Mouse (Mus musculus): ENCODE measurements around the gene Wdr82. TPM values are rescaled to one million over a fixed set of nuclear protein-coding genes. Genes with fewer than 3 reads are reported as not detected.

The Wdr82 gene
- polyA plus RNA-seq, 1 experiment, result 49.6 TPM

DNA sequence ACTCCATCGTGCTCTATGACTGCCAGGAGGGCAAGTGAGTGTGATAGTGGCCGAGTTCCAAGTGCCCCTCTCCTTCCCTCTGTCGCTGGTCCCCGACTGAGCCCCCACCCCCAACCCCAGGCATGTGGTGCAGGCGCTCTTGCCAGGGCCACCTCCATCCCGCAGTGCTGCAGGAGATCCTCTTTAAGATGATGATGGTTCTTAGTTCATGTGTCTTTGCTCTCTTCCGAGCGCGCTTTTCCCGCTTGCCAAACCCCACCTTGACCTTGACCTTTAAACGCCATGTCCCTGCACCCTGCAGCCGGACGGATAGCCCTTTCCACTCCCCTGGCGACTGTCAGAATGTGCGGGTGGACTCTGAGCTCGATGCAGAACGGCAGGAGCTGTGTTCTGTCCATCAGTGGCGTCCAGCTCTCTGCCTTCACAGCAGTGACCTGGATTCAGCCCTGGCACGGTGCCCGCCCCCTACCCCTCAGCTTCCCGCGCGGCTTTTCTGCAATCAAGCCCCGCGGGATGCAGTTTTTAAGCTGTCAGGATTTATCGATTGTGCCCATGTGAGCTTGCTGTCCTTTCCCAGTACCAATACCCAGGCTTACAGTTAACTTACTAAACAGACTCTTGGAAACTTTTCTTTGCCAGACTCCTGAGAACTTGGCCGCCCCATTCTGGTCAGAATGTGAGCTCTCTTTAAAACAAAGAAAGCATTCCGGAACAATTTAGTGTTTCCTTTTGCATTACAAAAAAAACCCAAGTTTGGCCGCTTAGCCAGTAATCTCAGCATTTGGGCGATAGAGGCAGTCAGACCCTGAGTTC lies 824 bp downstream of the Wdr82 start:
- peak overlapping the region; percentile 88 for H3ac ChIP-seq (ENCODE audit: control insufficient read depth, insufficient read length, low read depth)
- H3K79me3 ChIP-seq (ENCODE audit: low read depth), result peaks cover 55% of the 10 kb centered on the region
- H3K27me3 ChIP-seq (ENCODE audit: control insufficient read depth, insufficient read depth, insufficient read length), result no peaks in the 10 kb centered on the region
- TF ChIP-seq MYOD1 (IDR thresholded peaks at IDR 0.05; ENCODE audit: control insufficient read depth, insufficient read length, low read depth) (no peak), MYOG (IDR thresholded peaks at IDR 0.05; ENCODE audit: control insufficient read depth, extremely low read depth, insufficient read length) (no peak), CEBPB (IDR thresholded peaks at IDR 0.05; ENCODE audit: low read depth) (no peak), USF1 (IDR thresholded peaks at IDR 0.05; ENCODE audit: low read depth) (no peak), MAX (IDR thresholded peaks at IDR 0.05) (no peak), CTCF (IDR thresholded peaks at IDR 0.05; ENCODE audit: control insufficient read depth, insufficient read depth, insufficient read length) (no peak), FOSL1 (IDR thresholded peaks at IDR 0.05; ENCODE audit: insufficient read depth, low read length, poor library complexity, severe bottlenecking) (no peak)
- peaks cover 7% of the 10 kb centered on the region for H3K36me3 ChIP-seq (ENCODE audit: control insufficient read depth, insufficient read depth)
- peak overlapping the region; percentile 76 for H3K4me3 ChIP-seq (ENCODE audit: insufficient read depth, poor library complexity, severe bottlenecking)
- peaks cover 59% of the 10 kb centered on the region for H3K79me2 ChIP-seq (ENCODE audit: control insufficient read depth, insufficient read depth)

DNA sequence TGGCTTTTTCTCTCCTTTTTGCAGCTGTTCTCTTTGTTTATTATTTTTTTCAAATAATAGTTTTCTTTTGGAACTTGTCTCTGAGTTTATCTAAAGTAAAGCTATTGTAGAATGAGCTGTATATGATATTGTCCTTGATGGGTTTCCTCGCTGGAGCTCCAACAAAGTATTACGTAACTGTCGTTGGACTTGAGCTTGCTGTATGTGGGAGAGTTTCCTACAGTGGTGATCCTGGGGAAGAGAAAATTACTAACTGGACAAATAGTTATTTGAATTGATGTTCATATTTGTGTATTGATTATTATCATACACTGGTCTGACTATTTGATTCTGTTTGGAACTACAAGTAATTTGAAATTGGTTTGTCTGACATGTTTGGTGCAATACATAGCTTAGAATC lies 1.8 kb downstream of the Wdr82 start:
- TF ChIP-seq CEBPB (IDR thresholded peaks at IDR 0.05; ENCODE audit: low read depth) (peak; percentile 64), MYOD1 (IDR thresholded peaks at IDR 0.05; ENCODE audit: control insufficient read depth, insufficient read length, low read depth) (no peak)
- H3K79me2 ChIP-seq (ENCODE audit: control insufficient read depth, insufficient read depth), result peaks cover 69% of the 10 kb centered on the region
- peaks cover 17% of the 10 kb centered on the region for H3K36me3 ChIP-seq (ENCODE audit: control insufficient read depth, insufficient read depth)
- peaks cover 61% of the 10 kb centered on the region for H3K79me3 ChIP-seq (ENCODE audit: low read depth)
- no peaks in the 10 kb centered on the region for H3K27me3 ChIP-seq (ENCODE audit: control insufficient read depth, insufficient read depth, insufficient read length)
- no peak overlapping the region for H3ac ChIP-seq (ENCODE audit: control insufficient read depth, insufficient read length, low read depth)
- peak overlapping the region; percentile 76 for H3K4me3 ChIP-seq (ENCODE audit: insufficient read depth, poor library complexity, severe bottlenecking)

DNA sequence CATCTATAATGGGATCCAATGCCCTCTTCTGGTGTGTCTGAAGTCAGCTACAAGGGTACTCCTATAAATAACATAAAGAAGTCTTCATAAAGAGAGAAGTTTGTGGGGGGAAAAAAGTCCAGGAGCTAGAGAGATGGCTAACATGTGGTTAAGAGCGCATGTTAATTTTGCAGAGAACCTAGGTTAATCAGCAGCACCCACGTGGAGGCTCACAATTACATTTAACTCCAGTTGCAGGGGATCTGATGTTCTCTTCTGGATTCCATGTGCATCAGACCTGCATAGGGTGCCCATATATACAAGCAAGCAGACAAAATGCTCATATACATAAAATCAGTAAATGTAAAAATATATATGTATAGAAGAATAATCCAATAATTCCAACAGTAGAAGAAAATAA lies 2.6 kb downstream of the Wdr82 start:
- no peaks in the 10 kb centered on the region for H3K27me3 ChIP-seq (ENCODE audit: control insufficient read depth, insufficient read depth, insufficient read length)
- H3ac ChIP-seq (ENCODE audit: control insufficient read depth, insufficient read length, low read depth), result no peak overlapping the region
- peaks cover 77% of the 10 kb centered on the region for H3K79me2 ChIP-seq (ENCODE audit: control insufficient read depth, insufficient read depth)
- peaks cover 67% of the 10 kb centered on the region for H3K79me3 ChIP-seq (ENCODE audit: low read depth)
- peak overlapping the region; percentile 2 for H3K4me3 ChIP-seq (ENCODE audit: insufficient read depth, poor library complexity, severe bottlenecking)
- TF ChIP-seq MAX (IDR thresholded peaks at IDR 0.05) (no peak), FOSL1 (IDR thresholded peaks at IDR 0.05; ENCODE audit: insufficient read depth, low read length, poor library complexity, severe bottlenecking) (no peak), USF1 (IDR thresholded peaks at IDR 0.05; ENCODE audit: low read depth) (no peak), CEBPB (IDR thresholded peaks at IDR 0.05; ENCODE audit: low read depth) (no peak), MYOG (IDR thresholded peaks at IDR 0.05; ENCODE audit: control insufficient read depth, extremely low read depth, insufficient read length) (no peak), CTCF (IDR thresholded peaks at IDR 0.05; ENCODE audit: control insufficient read depth, insufficient read depth, insufficient read length) (no peak), MYOD1 (IDR thresholded peaks at IDR 0.05; ENCODE audit: control insufficient read depth, insufficient read length, low read depth) (no peak)
- peaks cover 26% of the 10 kb centered on the region for H3K36me3 ChIP-seq (ENCODE audit: control insufficient read depth, insufficient read depth)

DNA sequence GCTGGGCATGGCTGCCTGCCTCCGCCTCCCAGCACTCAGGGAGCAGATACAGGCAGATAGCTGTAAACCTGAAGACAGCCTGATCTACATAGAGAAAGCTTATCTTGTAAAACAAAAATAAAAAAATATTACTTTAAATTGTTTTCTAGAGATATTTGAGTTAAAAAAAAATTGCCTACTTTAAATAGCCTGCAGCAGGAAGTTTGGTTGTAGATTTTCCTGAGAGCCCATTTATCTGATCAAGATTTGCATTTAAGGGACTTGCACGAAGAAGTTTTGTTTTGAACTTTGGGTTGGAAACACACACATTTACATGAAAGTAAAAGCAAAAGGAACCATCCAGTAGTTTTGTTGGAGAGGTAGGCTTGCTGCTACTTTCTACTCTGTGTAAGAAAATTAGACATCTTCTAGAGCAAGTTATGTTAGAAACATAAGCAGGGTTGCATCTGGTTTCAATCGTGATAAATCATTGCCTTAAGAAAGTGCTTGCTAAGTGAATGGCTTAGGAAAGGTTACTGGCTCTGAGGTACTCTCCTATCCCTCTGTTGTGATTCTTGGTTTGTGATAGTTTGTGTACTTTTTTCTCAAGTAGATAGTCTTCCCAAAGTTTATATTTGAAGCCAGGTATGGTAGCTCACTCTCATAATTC lies 4.9 kb downstream of the Wdr82 start:
- Histone ChIP-seq H3K79me3 (ENCODE audit: low read depth) (peaks cover 74% of the 10 kb centered on the region), H3K36me3 (ENCODE audit: control insufficient read depth, insufficient read depth) (peaks cover 46% of the 10 kb centered on the region), H3K27me3 (ENCODE audit: control insufficient read depth, insufficient read depth, insufficient read length) (no peaks in the 10 kb centered on the region), H3ac (ENCODE audit: control insufficient read depth, insufficient read length, low read depth) (no peak overlapping the region), H3K79me2 (ENCODE audit: control insufficient read depth, insufficient read depth) (peaks cover 100% of the 10 kb centered on the region), H3K4me3 (ENCODE audit: insufficient read depth, poor library complexity, severe bottlenecking) (no peak overlapping the region)
- TF ChIP-seq MYOG (IDR thresholded peaks at IDR 0.05; ENCODE audit: control insufficient read depth, extremely low read depth, insufficient read length), result no peak
- no peak for TF ChIP-seq MAX (IDR thresholded peaks at IDR 0.05)
- TF ChIP-seq FOSL1 (IDR thresholded peaks at IDR 0.05; ENCODE audit: insufficient read depth, low read length, poor library complexity, severe bottlenecking), result no peak
- TF ChIP-seq MYOD1 (IDR thresholded peaks at IDR 0.05; ENCODE audit: control insufficient read depth, insufficient read length, low read depth), result no peak
- no peak for TF ChIP-seq CEBPB (IDR thresholded peaks at IDR 0.05; ENCODE audit: low read depth)
- TF ChIP-seq USF1 (IDR thresholded peaks at IDR 0.05; ENCODE audit: low read depth), result no peak
- no peak for TF ChIP-seq CTCF (IDR thresholded peaks at IDR 0.05; ENCODE audit: control insufficient read depth, insufficient read depth, insufficient read length)

DNA sequence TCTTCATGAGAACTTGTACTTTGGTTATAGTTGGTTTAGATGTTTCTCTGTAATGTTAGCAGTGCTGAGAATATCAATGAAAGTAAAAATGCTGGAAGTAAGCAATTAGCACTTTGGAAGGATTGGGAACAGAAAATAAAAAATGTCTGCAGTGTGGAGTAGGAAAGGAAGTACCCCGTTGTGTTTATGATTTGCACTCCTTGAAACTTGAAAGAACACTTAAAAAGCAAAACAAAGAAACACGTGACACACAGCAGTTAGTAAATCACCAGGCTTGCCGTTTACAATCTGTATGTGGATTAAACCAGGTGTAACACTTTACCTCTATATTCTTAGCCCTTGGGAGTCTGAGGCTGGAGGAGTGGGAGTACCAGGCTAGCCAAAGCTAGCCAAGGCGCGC lies 6.0 kb downstream of the Wdr82 start:
- peaks cover 56% of the 10 kb centered on the region for H3K36me3 ChIP-seq (ENCODE audit: control insufficient read depth, insufficient read depth)

More for the DNA sequence above, 6.0 kb downstream of the Wdr82 start:
- Histone ChIP-seq H3K4me3 (ENCODE audit: insufficient read depth, poor library complexity, severe bottlenecking) (no peak overlapping the region), H3K27me3 (ENCODE audit: control insufficient read depth, insufficient read depth, insufficient read length) (no peaks in the 10 kb centered on the region), H3K79me2 (ENCODE audit: control insufficient read depth, insufficient read depth) (peaks cover 100% of the 10 kb centered on the region), H3K79me3 (ENCODE audit: low read depth) (peaks cover 71% of the 10 kb centered on the region), H3ac (ENCODE audit: control insufficient read depth, insufficient read length, low read depth) (no peak overlapping the region)
- no peak for TF ChIP-seq CTCF (IDR thresholded peaks at IDR 0.05; ENCODE audit: control insufficient read depth, insufficient read depth, insufficient read length)
- no peak for TF ChIP-seq FOSL1 (IDR thresholded peaks at IDR 0.05; ENCODE audit: insufficient read depth, low read length, poor library complexity, severe bottlenecking)
- TF ChIP-seq CEBPB (IDR thresholded peaks at IDR 0.05; ENCODE audit: low read depth), result no peak
- TF ChIP-seq USF1 (IDR thresholded peaks at IDR 0.05; ENCODE audit: low read depth), result no peak
- TF ChIP-seq MYOD1 (IDR thresholded peaks at IDR 0.05; ENCODE audit: control insufficient read depth, insufficient read length, low read depth), result no peak
- no peak for TF ChIP-seq MAX (IDR thresholded peaks at IDR 0.05)
- TF ChIP-seq MYOG (IDR thresholded peaks at IDR 0.05; ENCODE audit: control insufficient read depth, extremely low read depth, insufficient read length), result no peak
